Mouse (Mus musculus) megakaryocyte, embryonic 14.5 days (primary cell): ENCODE measurements around the gene Rbp1.

ENCODE experiments used
- FLI1 ChIP-seq: IDR thresholded peaks from 2 replicates; pipeline ENCODE4 v1.6.1; 2012; ENCODE audit warnings: low read length, inconsistent platforms, mixed read lengths
- GATA1 ChIP-seq: IDR thresholded peaks from 3 replicates; pipeline ENCODE4 v1.6.1; 2012; ENCODE audit warnings: mixed read lengths, low read length, inconsistent platforms, borderline replicate concordance

- TF ChIP-seq FLI1 (no peak), GATA1 (no peak)
Measured at GRCm38 (mm10) chr9:98428783-98429182, 6.0 kb downstream of the Rbp1 start.
